Mouse (Mus musculus): ENCODE data around the gene Ccp110. TPM values are rescaled to one million over a fixed set of nuclear protein-coding genes. Genes with fewer than 3 reads are reported as not detected.

Gene Ccp110
- polyA plus RNA-seq, 1 experiment from 2014 or later: 8.5 TPM

GRCm38 (mm10) chr7:118710776-118711175, 1.6 kb upstream of the Ccp110 start:
- no peaks in the 10 kb centered on the region for H3K27me3 ChIP-seq (ENCODE audit: control insufficient read depth, insufficient read depth, low read length)
- no peak overlapping the region for H3K9ac ChIP-seq (ENCODE audit: low read length)
- peaks cover 10% of the 10 kb centered on the region; the same call in 1 of the 2 replicates for H3K4me1 ChIP-seq (ENCODE audit: control insufficient read depth, insufficient read depth, low read length)
- 69% methylated on average over 5 of the region's 5 CpGs for WGBS
- ATAC-seq (replicated peaks; ENCODE audit: extremely low read depth, insufficient read depth, low FRiP score): no peak
- no peaks in the 10 kb centered on the region for H3K36me3 ChIP-seq (ENCODE audit: control insufficient read depth, insufficient read depth)
- no peak overlapping the region for H3K27ac ChIP-seq (ENCODE audit: low read length)
- no peaks in the 10 kb centered on the region for H3K9me3 ChIP-seq (replicated peaks; ENCODE audit: control insufficient read depth, low read length)
- no peak overlapping the region for H3K4me3 ChIP-seq (ENCODE audit: low read length)
- no peak overlapping the region for H3K4me2 ChIP-seq (ENCODE audit: low read depth, low read length)

GRCm38 (mm10) chr7:118714873-118715272, 2.5 kb downstream of the Ccp110 start:
- peaks cover 7% of the 10 kb centered on the region; the same call in 1 of the 2 replicates for H3K4me1 ChIP-seq (ENCODE audit: control insufficient read depth, insufficient read depth, low read length)
- H3K9me3 ChIP-seq (replicated peaks; ENCODE audit: control insufficient read depth, low read length): no peaks in the 10 kb centered on the region
- no peak overlapping the region for H3K4me3 ChIP-seq (ENCODE audit: low read length)
- WGBS: 52% methylated on average over 1 of the region's 1 CpGs
- no peak for ATAC-seq (replicated peaks; ENCODE audit: extremely low read depth, insufficient read depth, low FRiP score)
- no peak overlapping the region for H3K27ac ChIP-seq (ENCODE audit: low read length)
- H3K4me2 ChIP-seq (ENCODE audit: low read depth, low read length): no peak overlapping the region
- no peak overlapping the region for H3K9ac ChIP-seq (ENCODE audit: low read length)
- H3K27me3 ChIP-seq (ENCODE audit: control insufficient read depth, insufficient read depth, low read length): no peaks in the 10 kb centered on the region
- peaks cover 6% of the 10 kb centered on the region; the same call in 1 of the 2 replicates for H3K36me3 ChIP-seq (ENCODE audit: control insufficient read depth, insufficient read depth)

- H3K4me1 ChIP-seq (ENCODE audit: control insufficient read depth, insufficient read depth, low read length): peaks cover 4% of the 10 kb centered on the region; the same call in 1 of the 2 replicates
- H3K4me2 ChIP-seq (ENCODE audit: low read depth, low read length): no peak overlapping the region
- peaks cover 15% of the 10 kb centered on the region for H3K36me3 ChIP-seq (ENCODE audit: control insufficient read depth, insufficient read depth)
- WGBS: 91% methylated on average over 4 of the region's 4 CpGs
- H3K27ac ChIP-seq (ENCODE audit: low read length): no peak overlapping the region
- H3K27me3 ChIP-seq (ENCODE audit: control insufficient read depth, insufficient read depth, low read length): no peaks in the 10 kb centered on the region
- ATAC-seq (replicated peaks; ENCODE audit: extremely low read depth, insufficient read depth, low FRiP score): no peak
- H3K4me3 ChIP-seq (ENCODE audit: low read length): no peak overlapping the region
- no peak overlapping the region for H3K9ac ChIP-seq (ENCODE audit: low read length)
- no peaks in the 10 kb centered on the region for H3K9me3 ChIP-seq (replicated peaks; ENCODE audit: control insufficient read depth, low read length)
Observed at GRCm38 (mm10) chr7:118718066-118718465, 5.7 kb downstream of the Ccp110 start.

- Histone ChIP-seq H3K4me1 (ENCODE audit: control insufficient read depth, insufficient read depth, low read length) (no peaks in the 10 kb centered on the region), H3K27ac (ENCODE audit: low read length) (no peak overlapping the region), H3K4me3 (ENCODE audit: low read length) (no peak overlapping the region), H3K9ac (ENCODE audit: low read length) (no peak overlapping the region), H3K4me2 (ENCODE audit: low read depth, low read length) (no peak overlapping the region), H3K9me3 (replicated peaks; ENCODE audit: control insufficient read depth, low read length) (no peaks in the 10 kb centered on the region), H3K36me3 (ENCODE audit: control insufficient read depth, insufficient read depth) (peaks cover 18% of the 10 kb centered on the region), H3K27me3 (ENCODE audit: control insufficient read depth, insufficient read depth, low read length) (no peaks in the 10 kb centered on the region)
- ATAC-seq (replicated peaks; ENCODE audit: extremely low read depth, insufficient read depth, low FRiP score): no peak
- 84% methylated on average over 9 of the region's 9 CpGs for WGBS
Observed at GRCm38 (mm10) chr7:118723927-118724326, 11.6 kb downstream of the Ccp110 start.

GRCm38 (mm10) chr7:118725459-118725858, 13.1 kb downstream of the Ccp110 start:
- WGBS: 73% methylated on average over 2 of the region's 2 CpGs
- Histone ChIP-seq H3K9me3 (replicated peaks; ENCODE audit: control insufficient read depth, low read length) (no peaks in the 10 kb centered on the region), H3K27me3 (ENCODE audit: control insufficient read depth, insufficient read depth, low read length) (no peaks in the 10 kb centered on the region), H3K9ac (ENCODE audit: low read length) (no peak overlapping the region), H3K36me3 (ENCODE audit: control insufficient read depth, insufficient read depth) (peaks cover 23% of the 10 kb centered on the region), H3K4me3 (ENCODE audit: low read length) (no peak overlapping the region), H3K4me2 (ENCODE audit: low read depth, low read length) (no peak overlapping the region), H3K27ac (ENCODE audit: low read length) (no peak overlapping the region), H3K4me1 (ENCODE audit: control insufficient read depth, insufficient read depth, low read length) (no peaks in the 10 kb centered on the region)
- no peak for ATAC-seq (replicated peaks; ENCODE audit: extremely low read depth, insufficient read depth, low FRiP score)

- 89% methylated on average over 13 of the region's 13 CpGs for WGBS
- Histone ChIP-seq H3K27me3 (ENCODE audit: control insufficient read depth, insufficient read depth, low read length) (no peaks in the 10 kb centered on the region), H3K4me3 (ENCODE audit: low read length) (no peak overlapping the region), H3K4me1 (ENCODE audit: control insufficient read depth, insufficient read depth, low read length) (no peaks in the 10 kb centered on the region), H3K4me2 (ENCODE audit: low read depth, low read length) (no peak overlapping the region), H3K9me3 (replicated peaks; ENCODE audit: control insufficient read depth, low read length) (no peaks in the 10 kb centered on the region), H3K36me3 (ENCODE audit: control insufficient read depth, insufficient read depth) (peaks cover 19% of the 10 kb centered on the region), H3K9ac (ENCODE audit: low read length) (no peak overlapping the region), H3K27ac (ENCODE audit: low read length) (no peak overlapping the region)
- ATAC-seq (replicated peaks; ENCODE audit: extremely low read depth, insufficient read depth, low FRiP score): no peak
Observed at GRCm38 (mm10) chr7:118728846-118729587, 16.7 kb downstream of the Ccp110 start.

GRCm38 (mm10) chr7:118731781-118732180, 19.4 kb downstream of the Ccp110 start:
- Histone ChIP-seq H3K36me3 (ENCODE audit: control insufficient read depth, insufficient read depth) (peaks cover 16% of the 10 kb centered on the region), H3K4me3 (ENCODE audit: low read length) (no peak overlapping the region), H3K9me3 (replicated peaks; ENCODE audit: control insufficient read depth, low read length) (no peaks in the 10 kb centered on the region), H3K4me1 (ENCODE audit: control insufficient read depth, insufficient read depth, low read length) (no peaks in the 10 kb centered on the region), H3K27me3 (ENCODE audit: control insufficient read depth, insufficient read depth, low read length) (no peaks in the 10 kb centered on the region), H3K27ac (ENCODE audit: low read length) (no peak overlapping the region), H3K9ac (ENCODE audit: low read length) (no peak overlapping the region), H3K4me2 (ENCODE audit: low read depth, low read length) (no peak overlapping the region)
- no peak for ATAC-seq (replicated peaks; ENCODE audit: extremely low read depth, insufficient read depth, low FRiP score)
- WGBS: 84% methylated on average over 3 of the region's 3 CpGs

GRCm38 (mm10) chr7:118733225-118733624, 20.9 kb downstream of the Ccp110 start:
- Histone ChIP-seq H3K4me2 (ENCODE audit: low read depth, low read length) (no peak overlapping the region), H3K27ac (ENCODE audit: low read length) (no peak overlapping the region), H3K4me3 (ENCODE audit: low read length) (no peak overlapping the region), H3K27me3 (ENCODE audit: control insufficient read depth, insufficient read depth, low read length) (no peaks in the 10 kb centered on the region), H3K36me3 (ENCODE audit: control insufficient read depth, insufficient read depth) (peaks cover 11% of the 10 kb centered on the region), H3K4me1 (ENCODE audit: control insufficient read depth, insufficient read depth, low read length) (no peaks in the 10 kb centered on the region), H3K9ac (ENCODE audit: low read length) (no peak overlapping the region), H3K9me3 (replicated peaks; ENCODE audit: control insufficient read depth, low read length) (no peaks in the 10 kb centered on the region)
- 92% methylated on average over 13 of the region's 13 CpGs for WGBS
- ATAC-seq (replicated peaks; ENCODE audit: extremely low read depth, insufficient read depth, low FRiP score): no peak

- Histone ChIP-seq H3K27ac (ENCODE audit: low read length) (no peak overlapping the region), H3K27me3 (ENCODE audit: control insufficient read depth, insufficient read depth, low read length) (0 out of 2 replicates have a peak, but pooled peaks cover 2% of the 10 kb centered on the region), H3K9me3 (replicated peaks; ENCODE audit: control insufficient read depth, low read length) (no peaks in the 10 kb centered on the region), H3K4me2 (ENCODE audit: low read depth, low read length) (no peak overlapping the region), H3K9ac (ENCODE audit: low read length) (no peak overlapping the region), H3K4me1 (ENCODE audit: control insufficient read depth, insufficient read depth, low read length) (peaks cover 7% of the 10 kb centered on the region), H3K36me3 (ENCODE audit: control insufficient read depth, insufficient read depth) (no peaks in the 10 kb centered on the region; the same call in 1 of the 2 replicates), H3K4me3 (ENCODE audit: low read length) (no peak overlapping the region)
- 67% methylated on average over 1 of the region's 1 CpGs for WGBS
- no peak for ATAC-seq (replicated peaks; ENCODE audit: extremely low read depth, insufficient read depth, low FRiP score)
Observed at GRCm38 (mm10) chr7:118738730-118739129, 26.4 kb downstream of the Ccp110 start.

All from heart, embryonic 16.5 days (tissue).